Mouse (Mus musculus): ENCODE measurements at regions not wholly inside any gene's neighbourhood (a gene's known extent, or its start where the extent isn't known, plus 50 kb on each side); places are given as distances from the start of the nearest gene placed in this dataset.

DNA sequence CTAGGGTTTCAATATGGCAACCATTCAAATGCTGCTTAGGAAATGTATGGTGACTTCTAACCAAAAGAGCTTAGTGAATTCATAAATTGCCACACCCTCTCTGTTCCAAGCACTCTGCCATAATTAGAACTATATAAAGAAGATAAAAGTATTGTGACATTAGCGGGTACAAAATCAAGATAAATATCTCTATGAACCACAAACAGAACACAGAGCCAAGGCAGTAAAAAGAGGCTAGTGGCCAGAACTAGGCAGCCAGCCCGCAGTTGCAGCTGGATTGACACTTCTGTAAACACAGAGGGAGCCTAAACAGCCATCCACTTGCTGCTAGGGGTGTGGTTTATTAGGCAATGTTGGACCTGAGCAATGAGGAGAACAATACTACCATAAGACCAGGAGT lies 118.5 kb upstream of the Ppp1r12a start:
- TF ChIP-seq SMC3 (IDR thresholded peaks at IDR 0.05; ENCODE audit: low read depth, low read length) (no peak), CTCF (conservative IDR thresholded peaks at IDR 0.05 in 1 of 2, IDR thresholded peaks at IDR 0.05 in 1 of 2; ENCODE audit: low read depth in 2 of 2, low read length in 2 of 2) (no peak), JUND (conservative IDR thresholded peaks at IDR 0.05; ENCODE audit: low read depth, low read length) (no peak)
